Mouse (Mus musculus) C2C12 (cell line): ENCODE data around the gene Pemt.

Source experiments
- CTCF ChIP-seq: IDR thresholded peaks from one replicate; pipeline ENCODE4 v1.5.1; 2011; ENCODE audit not compliant: control insufficient read depth, insufficient read depth, insufficient read length
- FOSL1 ChIP-seq: IDR thresholded peaks from one replicate; pipeline ENCODE4 v1.8.0; 2011; ENCODE audit warnings: mild to moderate bottlenecking, low read length; ENCODE audit not compliant: poor library complexity, insufficient read depth, severe bottlenecking
- MAX ChIP-seq: IDR thresholded peaks from one replicate; pipeline ENCODE4 v1.6.1; 2011; ENCODE audit warnings: mild to moderate bottlenecking, control low read depth
- USF1 ChIP-seq: IDR thresholded peaks from one replicate; pipeline ENCODE4 v1.6.1; 2011; ENCODE audit warnings: low read depth, mild to moderate bottlenecking, control low read depth, moderate library complexity

DNA sequence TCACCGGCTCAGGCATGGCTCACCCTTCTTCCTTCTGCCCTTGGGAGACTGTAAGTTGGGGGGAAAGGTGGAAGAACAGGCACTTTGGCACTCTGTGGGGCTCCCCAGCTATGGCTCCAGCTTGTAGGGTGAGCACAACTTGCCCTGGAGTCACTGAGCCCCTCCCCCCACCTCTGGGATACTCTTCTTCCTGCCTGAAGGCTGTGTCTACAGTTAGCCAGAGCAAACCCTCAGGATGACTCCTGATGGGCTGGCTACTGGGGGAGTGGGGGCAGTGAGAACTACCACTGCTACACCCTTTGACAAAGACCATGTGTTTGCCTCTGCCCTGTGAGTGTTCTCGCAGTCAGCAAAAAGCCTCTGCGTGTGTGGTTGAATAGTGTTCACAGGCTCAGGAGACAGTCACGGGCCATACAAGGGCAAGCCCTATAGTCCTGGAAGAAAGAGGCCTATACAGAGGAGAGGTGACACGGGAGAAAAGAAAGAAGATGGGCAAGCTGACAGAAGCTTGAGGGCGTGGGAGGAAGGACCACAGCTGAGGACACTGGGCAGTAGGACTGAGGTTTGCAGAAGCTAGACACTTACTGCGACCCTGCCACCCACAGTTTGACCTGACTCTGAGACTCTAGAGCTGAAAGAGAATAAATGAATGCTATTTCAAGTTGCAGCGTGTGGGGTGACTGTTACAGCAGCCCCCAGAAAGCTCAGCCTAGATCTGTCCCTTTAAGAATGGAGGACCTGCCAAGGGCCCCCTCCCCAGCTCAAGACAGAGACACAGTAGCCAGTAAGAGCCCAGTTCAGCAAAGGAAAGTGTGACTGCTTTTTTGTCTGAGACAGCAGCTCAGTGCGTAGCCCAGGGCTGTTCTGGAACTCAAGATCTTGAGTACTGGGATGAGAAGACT lies 48.9 kb upstream of the Pemt start:
- TF ChIP-seq CTCF (no peak), MAX (no peak), USF1 (no peak), FOSL1 (no peak)
